Mouse (Mus musculus) cerebellum, adult 11-12 months (tissue): ENCODE measurements around the gene Lrrfip1.
A peak's percentile ranks its signal among the peaks of the same experiment; 100 is the strongest.

Source experiments
- DNase-seq: peaks from one replicate; pipeline ENCODE4 v3.0.0; 2022

Lrrfip1 gene

GRCm38 (mm10) chr1:91090456-91090855 lies 91.9 kb downstream of the Lrrfip1 start:
- DNase-seq: no peak

GRCm38 (mm10) chr1:91092451-91092850 lies 93.9 kb downstream of the Lrrfip1 start:
- DNase-seq: no peak

GRCm38 (mm10) chr1:91093296-91093695 lies 94.8 kb downstream of the Lrrfip1 start:
- DNase-seq: no peak

GRCm38 (mm10) chr1:91094001-91094400 lies 95.5 kb downstream of the Lrrfip1 start:
- DNase-seq: no peak

- no peak for DNase-seq
Measured at GRCm38 (mm10) chr1:91095258-91095657, 96.7 kb downstream of the Lrrfip1 start.

GRCm38 (mm10) chr1:91095853-91096252 lies 97.3 kb downstream of the Lrrfip1 start:
- no peak for DNase-seq

GRCm38 (mm10) chr1:91096490-91096889 lies 98.0 kb downstream of the Lrrfip1 start:
- DNase-seq: no peak

- DNase-seq: no peak
Measured at GRCm38 (mm10) chr1:91097283-91097834, 98.8 kb downstream of the Lrrfip1 start.

- peak; percentile 10 for DNase-seq
Measured at GRCm38 (mm10) chr1:91098887-91099286, 100.3 kb downstream of the Lrrfip1 start.

- no peak for DNase-seq
Measured at GRCm38 (mm10) chr1:91101709-91102440, 103.3 kb downstream of the Lrrfip1 start.

- no peak for DNase-seq
Measured at GRCm38 (mm10) chr1:91103366-91103983, 104.9 kb downstream of the Lrrfip1 start.

GRCm38 (mm10) chr1:91107548-91107947 lies 109.0 kb downstream of the Lrrfip1 start:
- DNase-seq: no peak

GRCm38 (mm10) chr1:91109302-91109701 lies 110.8 kb downstream of the Lrrfip1 start:
- no peak for DNase-seq

- no peak for DNase-seq
Measured at GRCm38 (mm10) chr1:91112171-91112570, 113.6 kb downstream of the Lrrfip1 start.

GRCm38 (mm10) chr1:91112606-91113005 lies 114.1 kb downstream of the Lrrfip1 start:
- no peak for DNase-seq

- DNase-seq: no peak
Measured at GRCm38 (mm10) chr1:91122121-91122520, 123.6 kb downstream of the Lrrfip1 start.

GRCm38 (mm10) chr1:91123004-91123403 lies 124.5 kb downstream of the Lrrfip1 start:
- DNase-seq: no peak

GRCm38 (mm10) chr1:91123466-91123865 lies 124.9 kb downstream of the Lrrfip1 start:
- DNase-seq: no peak

GRCm38 (mm10) chr1:91128849-91129248 lies 130.3 kb downstream of the Lrrfip1 start:
- no peak for DNase-seq

GRCm38 (mm10) chr1:91137036-91137435 lies 138.5 kb downstream of the Lrrfip1 start:
- no peak for DNase-seq

- no peak for DNase-seq
Measured at GRCm38 (mm10) chr1:91144813-91145212, 146.3 kb downstream of the Lrrfip1 start, which contains the start of gene Rbm44. Gene Rbm44 (plus strand): TSS chr1:91145089.

GRCm38 (mm10) chr1:91151509-91151908 lies 153.0 kb downstream of the Lrrfip1 start:
- no peak for DNase-seq

GRCm38 (mm10) chr1:91166798-91167197 lies 168.3 kb downstream of the Lrrfip1 start:
- DNase-seq: no peak

- no peak for DNase-seq
Measured at GRCm38 (mm10) chr1:91169157-91169556, 170.6 kb downstream of the Lrrfip1 start.
